Mouse (Mus musculus): ENCODE data around the gene Flywch2.

Flywch2 gene

DNA sequence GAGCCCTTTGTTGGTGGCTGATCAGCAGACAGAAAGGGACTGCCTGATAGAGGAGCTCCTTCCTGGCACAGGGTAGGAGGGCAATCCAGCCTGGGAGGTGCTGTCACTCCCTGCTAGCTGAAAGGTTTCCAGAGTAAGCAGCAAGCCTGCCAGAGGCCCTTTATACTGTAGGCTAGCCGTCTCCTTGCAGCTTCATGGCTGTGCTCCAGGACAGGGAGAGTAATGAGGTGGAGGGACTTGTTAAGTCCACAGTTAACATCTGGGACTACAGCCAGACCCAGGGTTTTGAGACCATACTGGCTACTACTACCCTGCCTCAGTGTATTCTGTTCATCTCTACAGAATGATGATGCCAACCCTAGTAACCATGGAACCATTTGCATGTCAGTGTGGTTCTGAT, 51.5 kb downstream of the Flywch2 start:
- no peak for DNase-seq (ENCODE audit: extremely low spot score, low read depth, low spot score)

DNA sequence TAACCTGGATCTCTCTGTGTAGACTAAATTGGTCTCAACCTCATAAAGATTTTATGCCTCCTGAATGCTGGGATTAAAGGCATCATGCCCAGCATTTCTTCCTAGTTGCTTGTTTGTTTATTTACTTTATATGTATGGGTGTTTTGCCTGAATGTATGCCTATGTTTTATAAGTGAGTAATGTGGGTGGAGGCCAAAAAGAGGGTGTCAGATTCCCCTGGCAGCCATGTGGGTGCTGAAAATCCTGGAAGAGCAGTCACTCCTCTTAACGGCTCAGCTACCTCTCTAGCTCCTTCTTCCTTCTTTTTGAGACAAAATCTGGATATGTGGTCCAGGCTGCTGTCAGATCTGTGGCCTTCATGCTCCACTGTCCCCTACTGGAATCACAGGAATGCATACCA, 55.4 kb downstream of the Flywch2 start:
- no peak for DNase-seq (ENCODE audit: extremely low spot score, low read depth, low spot score)
